Mouse (Mus musculus) ES-Bruce4 (cell line): Measurements from ENCODE around the gene Tex47. TPM values are rescaled to one million over a fixed set of nuclear protein-coding genes. Genes with fewer than 3 reads are reported as not detected.

Experiments
- H3K27ac ChIP-seq: 2 replicates; pipeline ENCODE4 v1.5.1; 2012; ENCODE audit warnings: low read length, inconsistent platforms; ENCODE audit not compliant: insufficient read depth
- H3K27me3 ChIP-seq: 2 replicates; pipeline ENCODE4 v1.6.1; 2012; ENCODE audit warnings: mild to moderate bottlenecking, low read length, inconsistent platforms; ENCODE audit not compliant: control insufficient read depth, poor library complexity, insufficient read depth, severe bottlenecking
- H3K36me3 ChIP-seq: 2 replicates; pipeline ENCODE4 v1.6.1; 2012; ENCODE audit warnings: inconsistent platforms, mild to moderate bottlenecking, low read length, moderate library complexity; ENCODE audit not compliant: control insufficient read depth, poor library complexity, insufficient read depth, severe bottlenecking
- H3K4me1 ChIP-seq: one replicate; pipeline ENCODE4 v1.8.1; 2011; ENCODE audit warnings: low read length; ENCODE audit not compliant: control insufficient read depth, insufficient read depth
- H3K4me3 ChIP-seq: 2 replicates; pipeline ENCODE4 v1.5.1; 2011; ENCODE audit warnings: low read depth, mild to moderate bottlenecking, low read length
- H3K9ac ChIP-seq: 2 replicates; pipeline ENCODE4 v1.6.1; 2012; ENCODE audit warnings: low read depth, mild to moderate bottlenecking, inconsistent platforms; ENCODE audit not compliant: poor library complexity, severe bottlenecking
- H3K9me3 ChIP-seq: replicated peaks from 2 replicates; pipeline ENCODE4 v1.6.1; 2012; ENCODE audit warnings: mild to moderate bottlenecking, low read length, inconsistent platforms; ENCODE audit not compliant: control insufficient read depth, poor library complexity, insufficient read depth, severe bottlenecking
- CTCF ChIP-seq: IDR thresholded peaks from one replicate; pipeline ENCODE4 v1.8.1; 2011; ENCODE audit warnings: low read depth, low read length
- EP300 ChIP-seq: IDR thresholded peaks from 2 replicates; pipeline ENCODE4 v1.6.1; 2011; ENCODE audit warnings: low read depth, low read length; ENCODE audit not compliant: insufficient read depth
- POLR2A ChIP-seq: IDR thresholded peaks from one replicate; pipeline ENCODE4 v1.8.1; 2011; ENCODE audit warnings: low read length; ENCODE audit not compliant: insufficient read depth
- polyA plus RNA-seq: library from polyadenylated mRNA; stranded (reverse); fragments of >200 nt; gene quantifications from 2 replicates; pipeline ENCODE4 v1.2.4, GENCODE M21; 2011; ENCODE audit warnings: low read depth; ENCODE audit not compliant: missing spikeins, insufficient read depth, insufficient read length

The Tex47 gene
- polyA plus RNA-seq = not detected in 2 replicates

GRCm38 (mm10) chr5:7303819-7304218 is at the start of gene Tex47:
TSS of gene Tex47 (plus strand) at chr5:7304119.
- H3K4me3 ChIP-seq = no peak within 1 kb of the TSS
- no peak within 1 kb of the TSS for H3K9ac ChIP-seq
- H3K27ac ChIP-seq = no peak within 1 kb of the TSS
- H3K36me3 ChIP-seq = no peaks in the 10 kb centered on the region
- H3K27me3 ChIP-seq = no peaks in the 10 kb centered on the region
- TF ChIP-seq CTCF (no peak), EP300 (no peak), POLR2A (no peak)
- H3K4me1 ChIP-seq = no peaks in the 10 kb centered on the region
- H3K9me3 ChIP-seq = no peaks in the 10 kb centered on the region

- no peak for TF ChIP-seq POLR2A
- TF ChIP-seq EP300 = no peak
- no peak for TF ChIP-seq CTCF
- no peaks in the 10 kb centered on the region for H3K27me3 ChIP-seq
- H3K27ac ChIP-seq = no peak overlapping the region
- no peak overlapping the region for H3K9ac ChIP-seq
- no peaks in the 10 kb centered on the region for H3K9me3 ChIP-seq
- H3K36me3 ChIP-seq = no peaks in the 10 kb centered on the region
- no peak overlapping the region for H3K4me3 ChIP-seq
- no peaks in the 10 kb centered on the region for H3K4me1 ChIP-seq
Measured at GRCm38 (mm10) chr5:7276659-7277455, 27.1 kb upstream of the Tex47 start.

GRCm38 (mm10) chr5:7284336-7284735 is 19.6 kb upstream of the Tex47 start:
- Histone ChIP-seq H3K9ac (no peak overlapping the region), H3K4me3 (no peak overlapping the region), H3K27ac (no peak overlapping the region), H3K9me3 (no peaks in the 10 kb centered on the region), H3K36me3 (no peaks in the 10 kb centered on the region), H3K4me1 (no peaks in the 10 kb centered on the region), H3K27me3 (no peaks in the 10 kb centered on the region)
- TF ChIP-seq CTCF = no peak
- TF ChIP-seq EP300 = no peak
- TF ChIP-seq POLR2A = no peak

GRCm38 (mm10) chr5:7302969-7303368 is 950 bp upstream of the Tex47 start:
- Histone ChIP-seq H3K27me3 (no peaks in the 10 kb centered on the region), H3K9ac (no peak overlapping the region), H3K9me3 (no peaks in the 10 kb centered on the region), H3K36me3 (no peaks in the 10 kb centered on the region), H3K27ac (no peak overlapping the region), H3K4me3 (no peak overlapping the region), H3K4me1 (no peaks in the 10 kb centered on the region)
- TF ChIP-seq CTCF (no peak), POLR2A (no peak)

GRCm38 (mm10) chr5:7325594-7325993 is 21.7 kb downstream of the Tex47 start:
- TF ChIP-seq CTCF (no peak), POLR2A (no peak), EP300 (no peak)
- Histone ChIP-seq H3K9me3 (no peaks in the 10 kb centered on the region), H3K36me3 (no peaks in the 10 kb centered on the region), H3K4me3 (no peak overlapping the region), H3K9ac (no peak overlapping the region), H3K27ac (no peak overlapping the region), H3K27me3 (no peaks in the 10 kb centered on the region), H3K4me1 (no peaks in the 10 kb centered on the region)
